Mouse (Mus musculus) embryonic fibroblast, embryonic 13.5 days (primary cell): ENCODE measurements around the gene Gmfg.

Experiments used
- CTCF ChIP-seq: IDR thresholded peaks from 2 replicates; pipeline ENCODE4 v1.5.1; 2011; ENCODE audit warnings: mild to moderate bottlenecking, control low read depth, low read length, moderate library complexity, borderline replicate concordance; ENCODE audit not compliant: insufficient read depth
- POLR2A ChIP-seq: IDR thresholded peaks from 2 replicates; pipeline ENCODE4 v1.6.1; 2011; ENCODE audit warnings: low read depth, mild to moderate bottlenecking, control low read depth, low read length, moderate library complexity

GRCm38 (mm10) chr7:28444344-28444974 is 7.2 kb downstream of the Gmfg start:
- TF ChIP-seq POLR2A (no peak), CTCF (no peak)
